Mouse (Mus musculus): Measurements from ENCODE around the gene Psmb4.
"Not testable (repeated sequence)": the region's sequence is repeated elsewhere in the genome, so short reads cannot be mapped to it uniquely, and the experiment has no call there.

Gene Psmb4

DNA sequence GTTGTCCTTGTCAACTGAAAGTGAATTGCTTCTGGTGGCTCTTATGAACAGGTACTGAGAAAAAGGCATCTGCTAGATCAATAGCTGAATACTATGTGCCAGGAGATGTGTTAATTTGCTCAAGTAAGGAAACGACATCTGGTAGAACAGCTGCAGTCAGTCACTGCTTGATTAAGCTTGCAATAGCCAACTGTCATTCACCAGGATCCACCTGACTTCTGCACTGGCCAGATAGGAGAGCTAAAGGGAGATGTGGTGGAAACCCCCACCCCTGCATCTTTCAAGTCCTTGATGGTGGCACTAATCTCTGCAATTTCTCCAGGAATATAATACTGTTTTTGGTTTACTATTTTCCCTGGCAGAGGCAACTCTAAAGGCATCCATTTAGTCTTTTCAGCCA lies 19.7 kb upstream of the Psmb4 start:
- DNase-seq (ENCODE audit: low spot score) = no peak

DNA sequence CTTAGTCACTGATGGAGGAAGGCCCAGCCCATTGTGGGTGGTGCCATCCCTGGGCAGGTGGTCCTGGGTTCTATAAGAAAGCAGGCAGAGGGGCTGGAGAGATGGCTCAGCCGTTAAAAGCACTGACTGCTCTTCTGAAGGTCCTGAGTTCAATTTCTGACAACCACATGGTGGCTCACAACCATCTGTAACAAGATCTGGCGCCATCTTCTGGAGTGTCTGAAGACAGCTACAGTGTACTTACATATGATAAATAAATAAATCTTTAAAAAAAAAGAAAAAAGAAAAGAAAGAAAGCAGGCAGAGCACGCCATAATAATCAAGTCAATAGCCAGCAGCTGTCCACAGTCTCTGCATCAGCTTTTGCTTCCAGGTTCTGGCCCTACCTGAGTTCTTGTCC lies 18.0 kb upstream of the Psmb4 start:
- DNase-seq (ENCODE audit: low spot score) = not testable (repeated sequence)

DNA sequence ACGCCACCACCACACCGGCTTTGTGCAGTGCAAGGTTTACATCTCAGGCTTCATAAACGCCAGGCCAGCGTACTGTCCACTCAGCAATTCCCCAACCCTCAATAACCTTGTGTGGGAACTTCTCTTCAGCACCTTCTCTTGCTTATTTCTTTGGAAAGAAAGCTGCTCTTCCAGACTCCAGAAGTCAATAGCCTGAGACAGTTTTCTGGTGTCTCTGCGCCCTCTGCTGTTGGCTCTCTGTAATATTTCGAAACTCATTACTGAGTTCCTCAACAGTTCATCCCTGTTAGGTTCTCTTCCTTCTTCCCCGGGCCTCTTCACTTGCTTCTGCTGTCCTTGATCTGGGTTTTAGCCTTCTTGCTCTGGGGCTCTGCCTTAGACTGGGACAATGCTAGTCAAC lies 16.0 kb upstream of the Psmb4 start:
- no peak for DNase-seq (ENCODE audit: low spot score)

DNA sequence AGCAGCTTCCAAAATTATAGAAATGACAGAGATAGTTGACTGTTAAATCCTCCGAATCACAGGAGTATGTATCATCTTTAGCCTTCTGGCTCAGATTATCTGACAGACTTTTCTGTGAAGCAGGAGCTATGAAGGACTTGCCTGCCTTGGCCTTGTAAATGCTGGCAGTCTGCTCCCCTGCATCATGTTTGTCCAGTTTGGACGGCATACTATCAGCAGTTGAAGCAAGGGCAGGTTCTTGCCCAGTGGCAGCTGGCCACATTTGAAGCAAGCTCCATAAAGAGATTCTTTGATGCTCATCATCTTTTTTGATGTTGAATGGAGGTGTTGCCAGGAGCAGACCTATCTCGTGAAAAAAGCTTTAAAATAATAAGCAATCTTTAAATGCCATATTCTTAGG lies 7.3 kb upstream of the Psmb4 start:
- DNase-seq (ENCODE audit: low spot score) = no peak

DNA sequence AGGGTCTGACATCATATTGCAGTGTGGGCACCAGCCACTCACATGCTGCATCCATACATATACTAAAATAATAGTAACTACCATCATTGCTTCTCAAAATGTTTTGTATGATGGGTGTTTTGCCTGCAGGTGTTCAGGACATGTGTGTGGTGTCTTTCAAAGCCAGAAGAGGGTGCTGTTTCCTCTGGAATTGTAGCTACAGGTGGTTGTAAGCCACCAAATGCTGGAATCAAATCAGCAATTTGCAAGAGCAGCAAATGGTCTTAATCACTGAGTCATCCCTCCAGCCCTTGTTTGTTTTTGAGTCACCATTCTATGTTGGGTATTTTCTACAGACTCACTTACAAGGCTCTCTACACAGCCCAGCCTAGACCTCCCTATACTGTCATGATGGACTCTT lies 1.8 kb upstream of the Psmb4 start:
- DNase-seq (ENCODE audit: low spot score) = no peak

DNA sequence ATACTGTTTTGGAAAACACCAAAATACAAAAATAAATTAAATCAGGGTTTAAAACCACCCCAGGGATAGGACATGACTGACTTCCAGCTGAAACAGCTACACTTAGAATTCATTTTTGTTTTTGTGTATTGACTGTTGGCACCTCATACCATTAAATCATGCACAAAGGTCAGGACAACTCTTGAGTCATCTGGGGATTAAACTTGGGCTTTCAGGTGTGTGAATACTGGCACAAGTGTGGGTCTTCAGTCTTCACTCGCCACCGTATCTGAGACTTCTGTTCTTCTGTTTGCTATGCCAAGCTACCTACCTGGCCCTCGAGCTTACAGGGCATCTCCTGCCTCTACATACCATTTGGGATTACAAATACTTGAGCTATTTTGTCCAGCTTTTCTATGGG lies 4.2 kb downstream of the Psmb4 start:
- no peak for DNase-seq (ENCODE audit: low spot score)

DNA sequence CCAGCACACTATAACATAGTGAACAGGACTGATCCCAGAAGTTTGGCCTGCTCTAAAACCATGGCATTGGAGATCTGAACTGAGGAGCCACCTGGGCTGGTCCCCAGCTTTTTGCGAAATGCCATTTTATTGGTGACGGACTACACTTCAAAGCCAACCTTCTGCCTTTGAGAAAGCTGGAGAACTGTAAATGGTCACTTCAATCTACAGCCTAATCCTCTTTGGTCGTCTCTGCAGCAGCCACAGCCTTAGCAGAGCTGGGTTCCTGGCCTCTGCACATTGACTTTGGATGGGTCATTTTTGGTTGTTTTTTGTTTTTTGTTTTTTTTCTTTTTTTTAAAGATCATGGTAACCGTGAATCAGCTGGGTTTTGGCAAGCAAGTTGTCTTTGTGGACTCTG lies 4.9 kb downstream of the Psmb4 start:
- no peak for DNase-seq (ENCODE audit: low spot score)

DNA sequence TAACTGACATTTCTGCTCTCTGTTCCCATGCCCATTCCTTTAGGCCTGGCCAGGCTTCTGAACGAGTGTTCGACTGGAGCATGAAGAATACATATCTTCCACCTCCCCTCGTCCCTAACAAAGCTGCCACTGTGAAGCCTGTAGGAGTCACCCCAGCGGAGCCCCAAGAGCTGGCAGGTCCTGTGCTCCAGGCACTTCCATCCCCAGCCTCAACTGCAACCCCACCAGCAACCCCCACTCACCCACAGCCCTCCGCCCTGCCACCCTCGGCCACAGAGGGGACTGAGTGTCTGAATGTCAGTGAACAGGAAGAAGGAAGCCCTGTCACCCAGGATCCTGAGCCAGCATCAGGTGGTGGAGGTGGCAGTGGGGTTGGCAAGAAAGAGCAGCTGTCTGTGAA lies 8.1 kb downstream of the Psmb4 start:
- DNase-seq (ENCODE audit: low spot score) = no peak

DNA sequence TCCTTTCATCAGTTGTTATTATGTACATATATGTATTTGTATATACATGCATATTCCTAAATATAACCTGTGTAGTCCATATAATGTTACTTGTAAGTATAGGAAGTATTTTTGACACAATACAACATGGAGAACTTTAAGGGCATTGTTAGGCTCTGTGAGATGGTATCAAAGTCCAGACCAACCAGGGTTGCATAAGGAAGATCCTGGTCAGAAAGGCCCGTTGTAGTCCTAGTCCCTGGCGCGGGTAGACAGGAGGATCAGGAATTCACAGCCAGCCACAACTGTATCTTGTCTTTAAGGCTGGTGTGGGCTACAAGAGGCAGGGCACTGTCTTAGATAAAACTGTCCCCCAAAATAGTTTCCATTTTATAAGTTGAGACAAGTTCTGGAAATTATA lies 17.8 kb downstream of the Psmb4 start:
- DNase-seq (ENCODE audit: low spot score) = no peak

DNA sequence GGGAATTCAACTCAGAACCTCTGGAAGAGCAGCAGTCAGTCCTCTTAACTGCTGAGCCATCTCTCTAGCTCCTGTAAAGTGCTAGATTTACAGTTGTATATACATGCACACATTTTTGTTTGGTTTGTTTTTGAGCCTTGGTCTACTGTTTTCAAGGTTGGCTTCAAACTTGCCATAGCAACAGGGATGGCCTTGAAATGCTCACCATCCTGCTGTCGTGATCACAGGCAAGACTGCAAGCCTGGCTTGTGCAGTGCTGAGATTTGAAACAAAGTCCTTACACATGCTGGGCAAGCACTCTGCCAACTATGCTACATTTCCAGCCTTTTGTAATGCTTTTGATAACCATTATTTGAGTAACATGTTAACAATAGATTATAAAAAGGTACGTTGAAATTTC lies 27.3 kb downstream of the Psmb4 start:
- DNase-seq (ENCODE audit: low spot score) = peak; percentile 42

DNA sequence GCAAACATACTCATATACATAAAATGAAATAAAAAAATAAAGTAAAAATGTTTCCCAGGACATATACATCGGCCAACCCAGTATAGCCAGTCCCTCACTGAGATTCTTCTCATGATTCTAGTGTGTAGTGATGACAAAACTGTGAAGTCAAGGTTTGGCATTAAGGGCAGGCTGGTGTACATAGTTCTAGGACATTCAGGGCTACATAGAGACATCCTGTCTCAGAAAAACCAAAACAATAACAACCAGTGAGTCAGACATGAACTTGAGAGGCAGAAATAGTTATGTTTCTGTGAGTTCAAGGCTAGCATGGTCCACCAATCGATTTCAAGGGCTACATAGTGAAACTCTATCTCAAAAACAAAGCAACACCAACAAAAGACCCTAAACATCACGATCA lies 34.5 kb downstream of the Psmb4 start:
- DNase-seq (ENCODE audit: low spot score) = no peak

DNA sequence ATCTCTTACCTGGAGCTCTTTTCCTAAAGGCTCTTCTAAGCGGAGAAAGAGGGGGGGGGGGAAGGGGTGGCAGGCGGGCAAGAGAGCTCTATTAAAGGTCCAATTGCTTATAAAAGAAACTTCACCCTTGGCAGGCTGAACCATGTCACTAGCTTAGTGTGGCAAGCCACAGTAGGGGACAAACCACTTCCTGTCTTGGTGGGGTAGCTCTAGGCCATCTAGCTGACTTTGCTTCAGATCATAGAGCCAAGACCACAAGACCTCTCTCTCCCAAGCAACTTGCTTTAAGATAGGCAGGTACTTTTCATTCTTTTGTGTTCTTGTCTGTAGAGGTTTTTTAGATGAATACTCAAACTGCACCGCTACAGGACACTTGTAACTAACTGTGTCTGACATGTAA lies 35.0 kb downstream of the Psmb4 start:
- DNase-seq (ENCODE audit: low spot score) = no peak

DNA sequence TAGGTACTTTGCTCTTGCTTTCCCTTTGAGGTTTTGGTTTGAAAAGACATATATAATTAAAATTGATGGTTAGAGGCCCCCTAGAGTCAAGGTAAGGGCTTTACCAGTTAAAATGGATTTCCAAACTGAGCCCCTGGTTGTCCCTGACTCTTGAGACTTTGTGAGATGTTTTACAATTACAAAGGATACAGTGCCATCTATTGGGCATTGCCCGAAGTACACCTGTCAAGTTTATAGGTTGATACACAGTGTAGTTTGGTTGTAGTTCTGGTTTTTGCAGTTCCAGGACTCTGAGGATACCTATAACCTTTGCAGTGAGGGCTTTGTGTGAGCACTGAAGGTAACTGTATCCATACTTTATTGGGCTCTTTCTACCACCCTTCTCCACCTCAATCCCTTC lies 37.4 kb downstream of the Psmb4 start:
- no peak for DNase-seq (ENCODE audit: low spot score)

DNA sequence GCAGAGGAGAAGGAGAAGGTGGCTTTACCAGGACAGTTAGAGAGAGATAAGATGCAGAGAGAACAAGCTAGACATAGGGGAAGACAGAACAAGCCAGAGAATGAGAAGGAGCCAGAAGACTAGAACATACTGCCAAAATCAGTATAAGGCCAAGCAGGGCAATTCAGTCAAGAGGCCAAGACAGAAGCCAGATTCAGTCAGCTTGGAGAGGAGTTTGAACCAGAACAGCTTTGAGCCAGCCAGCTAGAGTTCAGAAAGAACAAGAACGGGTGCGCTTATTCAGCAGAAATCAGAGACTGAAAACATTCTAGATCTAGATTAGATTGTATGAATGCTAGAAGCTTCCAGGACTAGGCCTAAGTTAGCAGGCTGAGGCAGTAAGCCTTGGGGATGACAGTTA lies 39.4 kb downstream of the Psmb4 start:
- DNase-seq (ENCODE audit: low spot score) = no peak

DNA sequence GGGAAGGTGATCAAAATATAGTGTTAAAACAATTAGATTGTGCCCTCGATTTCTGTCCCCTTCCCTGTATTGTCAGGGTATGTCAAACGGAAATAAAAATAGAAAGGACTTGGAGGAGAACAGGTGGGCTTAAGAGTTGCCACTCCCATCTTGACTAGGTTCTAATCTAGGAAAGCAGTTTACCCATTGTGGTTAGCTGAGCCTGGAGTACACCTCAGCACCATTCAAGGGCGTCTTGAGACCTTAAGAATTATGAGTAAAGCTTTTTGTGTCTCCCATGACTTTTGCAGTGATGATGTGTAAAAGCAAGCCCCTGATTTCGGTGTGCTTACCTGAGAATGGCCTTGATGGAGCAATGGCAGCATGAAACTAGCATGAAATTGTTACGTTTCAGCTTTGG lies 47.7 kb downstream of the Psmb4 start:
- no peak for DNase-seq (ENCODE audit: low spot score)

DNA sequence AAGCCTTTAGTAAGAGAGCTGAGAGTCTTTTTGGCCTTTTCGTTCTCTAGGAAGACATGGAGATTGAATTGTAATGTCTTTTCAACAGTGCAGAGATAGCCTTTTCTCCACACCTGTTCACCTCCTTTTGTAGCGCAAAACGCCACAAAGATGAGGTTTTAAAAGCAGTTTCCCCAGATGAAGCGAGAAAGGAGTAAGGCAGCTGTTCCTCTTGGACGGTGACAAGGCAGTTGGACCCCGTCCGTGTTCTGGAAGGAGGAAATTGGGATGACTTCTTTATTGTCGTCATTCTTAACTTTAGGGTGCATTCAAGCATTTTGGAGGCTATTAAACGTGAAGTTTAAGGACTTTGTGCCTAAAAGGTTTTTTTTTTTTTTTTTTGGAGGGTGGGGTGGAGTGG lies 48.1 kb downstream of the Psmb4 start:
- DNase-seq (ENCODE audit: low spot score) = no peak

DNA sequence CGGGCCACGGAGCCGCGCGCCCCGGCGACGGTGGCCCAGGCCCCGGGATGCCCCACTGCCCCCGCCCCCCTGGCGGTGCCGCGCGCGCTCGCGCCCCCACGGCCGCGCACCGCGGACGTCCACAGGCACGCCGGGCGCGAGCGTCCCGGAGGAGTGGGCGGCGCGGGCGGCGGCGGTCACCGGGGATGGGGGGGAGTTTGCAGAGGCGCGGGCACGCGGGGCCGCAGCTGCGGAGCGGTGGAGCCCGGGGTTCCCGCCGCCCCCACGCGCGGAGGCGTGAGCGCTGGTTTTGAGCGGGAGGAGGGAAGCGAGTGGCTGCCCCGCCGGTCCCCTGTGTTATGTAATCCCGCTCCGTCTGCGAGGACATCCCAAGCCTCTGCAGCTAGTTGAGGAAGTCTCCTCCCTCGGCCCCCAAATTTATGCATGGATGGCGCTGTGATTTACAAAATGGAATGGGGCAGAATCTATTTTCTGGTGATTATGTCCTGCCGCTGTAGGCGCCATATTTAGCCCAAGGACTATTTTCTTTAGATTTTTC lies 48.7 kb downstream of the Psmb4 start:
- DNase-seq (ENCODE audit: low spot score) = peak; percentile 84

DNA sequence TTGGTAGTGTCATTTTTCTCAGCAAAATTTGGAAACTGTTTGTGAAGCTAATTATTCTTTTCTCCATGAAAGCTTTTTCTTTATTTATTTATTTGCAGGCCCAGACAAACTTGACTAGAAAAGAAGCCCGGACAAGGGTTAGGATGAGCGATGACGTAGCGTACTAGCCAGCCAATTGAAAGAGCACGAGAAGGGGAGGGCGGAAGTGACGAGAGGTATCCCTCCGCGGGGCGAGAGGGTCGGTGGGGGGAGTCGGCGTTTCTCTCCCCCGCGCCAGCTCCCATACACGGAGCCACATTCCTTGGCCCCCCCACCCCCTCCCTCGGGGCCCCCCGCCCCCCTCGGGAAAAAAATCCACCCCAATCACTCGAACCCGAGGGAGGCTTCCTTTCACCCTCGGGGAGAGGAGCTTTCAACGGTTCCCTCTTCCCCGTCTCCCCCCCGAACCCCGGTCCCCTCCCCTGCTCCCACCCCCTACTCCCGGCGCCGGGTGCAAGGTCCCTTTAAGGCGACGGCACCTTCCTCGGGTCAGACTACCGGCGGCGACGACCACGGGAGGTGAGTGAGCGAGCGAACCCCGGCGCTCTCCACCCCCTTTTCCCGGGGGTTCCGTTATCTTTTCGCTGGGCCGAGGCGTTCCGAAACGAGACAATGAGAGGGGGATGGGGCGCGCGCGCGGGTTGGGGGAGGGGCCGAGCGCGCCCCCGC lies 49.4 kb downstream of the Psmb4 start, which contains the start of gene Pogz:
Gene Pogz (plus strand): TSS at position 385 of the 708 bp plus-strand sequence.
- peak; percentile 96 for DNase-seq (ENCODE audit: low spot score)

DNA sequence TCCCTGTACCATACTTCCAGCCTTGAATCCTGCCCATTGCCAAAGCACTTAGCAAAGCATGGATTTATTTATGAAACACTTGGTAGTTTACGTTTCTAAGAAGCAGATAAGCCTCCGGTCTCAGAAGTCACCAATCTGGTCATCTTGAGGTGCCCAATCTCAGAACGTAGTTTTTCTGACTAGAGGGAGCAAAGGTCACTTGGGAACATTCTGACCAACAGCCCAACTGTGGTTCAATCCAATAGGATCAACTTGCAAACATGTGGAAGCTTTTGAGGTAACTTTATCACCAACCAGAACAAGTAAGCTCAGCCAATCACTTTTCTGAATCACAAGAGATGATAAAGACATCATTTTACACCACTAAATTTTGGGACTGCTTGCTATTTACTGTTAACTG lies 51.4 kb downstream of the Psmb4 start:
- DNase-seq (ENCODE audit: low spot score) = no peak

Measured in testis, postnatal 14 days (tissue).